Mouse (Mus musculus): ENCODE data around the gene Mageb1. TPM values are rescaled to one million over a fixed set of nuclear protein-coding genes. Genes with fewer than 3 reads are reported as not detected.

Gene Mageb1
- not detected in 2 replicates for polyA plus RNA-seq (2012; rRNA removed)

DNA sequence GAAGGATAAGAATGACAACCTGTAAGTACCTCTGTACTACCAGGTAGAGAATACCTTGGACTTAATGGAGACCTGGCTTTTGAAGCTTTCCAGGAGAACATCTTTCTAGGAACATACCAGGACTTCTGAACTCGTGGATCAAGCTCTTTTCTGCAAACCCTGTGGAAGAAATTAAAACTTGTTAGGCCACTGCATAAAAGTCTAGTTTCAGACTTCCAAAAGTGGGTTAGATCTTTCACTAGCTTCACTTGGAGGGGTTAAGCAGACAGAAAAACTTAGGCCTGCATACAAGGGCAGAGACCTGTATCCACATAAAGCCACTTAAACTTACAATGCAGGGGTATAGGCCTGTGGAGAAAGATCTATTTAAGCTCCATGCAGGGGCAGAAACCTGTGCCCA lies at the start of gene Mageb1:
TSS of gene Mageb1 (minus strand) at position 101 of the 400 bp plus-strand sequence.

Other genes starting within 250 kb of the Mageb1 start
- gene Mageb5, start 233.3 kb downstream of the Mageb1 start, polyA plus RNA-seq (2012; rRNA removed), result not detected in 2 replicates

All from colon, adult 2 months (tissue).